Mouse (Mus musculus) adipocyte (in vitro differentiated cells): ENCODE results near the gene Ext2.

ENCODE experiments used
- DNase-seq: peaks from one replicate; pipeline ENCODE4 v3.0.0-alpha.2; 2016; ENCODE audit warnings: low spot score

The Ext2 gene

GRCm38 (mm10) chr2:93677231-93677630, 145.1 kb downstream of the Ext2 start:
- no peak for DNase-seq

- DNase-seq = no peak
Measured at GRCm38 (mm10) chr2:93671573-93672184, 150.7 kb downstream of the Ext2 start.

GRCm38 (mm10) chr2:93666146-93666858, 156.1 kb downstream of the Ext2 start:
- DNase-seq = peak; percentile 97

- DNase-seq = no peak
Measured at GRCm38 (mm10) chr2:93665472-93665871, 156.9 kb downstream of the Ext2 start.

GRCm38 (mm10) chr2:93662240-93662865, 160.0 kb downstream of the Ext2 start:
- no peak for DNase-seq

GRCm38 (mm10) chr2:93661096-93661495, 161.3 kb downstream of the Ext2 start:
- DNase-seq = no peak

GRCm38 (mm10) chr2:93659705-93660308, 162.6 kb downstream of the Ext2 start:
- DNase-seq = peak; percentile 88

GRCm38 (mm10) chr2:93659004-93659403, 163.4 kb downstream of the Ext2 start:
- peak; percentile 61 for DNase-seq

GRCm38 (mm10) chr2:93654336-93655055, 167.9 kb downstream of the Ext2 start:
- no peak for DNase-seq

- no peak for DNase-seq
Measured at GRCm38 (mm10) chr2:93649243-93649870, 173.0 kb downstream of the Ext2 start.

GRCm38 (mm10) chr2:93647924-93648575, 174.3 kb downstream of the Ext2 start:
- DNase-seq = no peak

- DNase-seq = no peak
Measured at GRCm38 (mm10) chr2:93647051-93647923, 175.1 kb downstream of the Ext2 start.

- DNase-seq = no peak
Measured at GRCm38 (mm10) chr2:93645626-93646320, 176.6 kb downstream of the Ext2 start.

- DNase-seq = no peak
Measured at GRCm38 (mm10) chr2:93645197-93645596, 177.2 kb downstream of the Ext2 start.

- DNase-seq = no peak
Measured at GRCm38 (mm10) chr2:93644731-93645130, 177.6 kb downstream of the Ext2 start.

- DNase-seq = no peak
Measured at GRCm38 (mm10) chr2:93644234-93644633, 178.1 kb downstream of the Ext2 start.

GRCm38 (mm10) chr2:93643403-93643780, 179.0 kb downstream of the Ext2 start:
- no peak for DNase-seq

GRCm38 (mm10) chr2:93634609-93635008, 187.8 kb downstream of the Ext2 start:
- DNase-seq = no peak

GRCm38 (mm10) chr2:93624665-93625408, 197.5 kb downstream of the Ext2 start:
- no peak for DNase-seq
